Mouse (Mus musculus): ENCODE measurements around the gene Nsf.

DNA sequence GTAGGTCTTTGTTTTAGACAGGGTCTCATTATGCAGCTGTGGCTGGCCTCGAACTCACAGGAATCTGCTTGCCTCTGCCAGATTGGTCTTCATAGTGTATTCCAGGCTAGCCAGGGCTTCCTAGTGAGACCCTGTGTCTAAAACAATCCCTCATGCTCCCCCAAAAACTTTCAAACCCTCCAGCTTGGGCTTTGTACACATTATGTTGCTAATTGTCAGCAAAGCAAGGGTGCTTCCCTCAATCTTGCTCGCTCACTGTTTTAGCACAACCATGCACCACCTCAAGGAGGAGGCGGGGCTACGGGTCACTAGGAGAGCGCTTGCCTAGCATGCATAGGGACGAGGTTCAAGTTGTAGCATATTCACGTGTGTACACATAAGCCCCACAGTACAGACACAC, 125.0 kb downstream of the Nsf start:
- TF ChIP-seq POLR2A (IDR thresholded peaks at IDR 0.05; ENCODE audit: extremely low read depth, insufficient read depth, low read length), result no peak
- TF ChIP-seq CTCF (IDR thresholded peaks at IDR 0.05; ENCODE audit: low read depth, low read length), result no peak
